Mouse (Mus musculus) embryo, embryonic 11 days (tissue): ENCODE results near the gene Cdsn.

Experiments used
- DNase-seq: peaks from one replicate; pipeline ENCODE4 v3.0.0-alpha.2; 2015

Gene Cdsn

DNA sequence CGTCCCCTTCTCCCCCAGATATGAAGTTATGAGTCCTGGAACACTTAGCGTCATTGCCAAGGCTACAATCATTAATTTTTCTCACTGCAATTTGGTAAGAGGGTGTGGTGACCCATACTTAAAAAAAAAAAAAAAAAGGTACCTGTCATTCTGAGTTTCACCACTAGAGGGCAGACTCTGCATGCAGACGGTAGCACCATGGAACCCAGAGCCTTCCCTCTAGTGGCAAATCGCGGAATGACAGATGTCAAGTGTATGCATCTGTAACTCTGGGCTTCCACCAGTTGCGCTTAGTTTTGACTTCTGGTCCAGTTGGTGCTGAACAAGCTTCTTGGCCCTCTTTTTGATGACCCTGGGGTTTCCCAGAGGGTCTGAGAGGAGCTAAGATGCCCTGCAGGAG is 26.3 kb downstream of the Cdsn start:
- DNase-seq: peak; percentile 86

DNA sequence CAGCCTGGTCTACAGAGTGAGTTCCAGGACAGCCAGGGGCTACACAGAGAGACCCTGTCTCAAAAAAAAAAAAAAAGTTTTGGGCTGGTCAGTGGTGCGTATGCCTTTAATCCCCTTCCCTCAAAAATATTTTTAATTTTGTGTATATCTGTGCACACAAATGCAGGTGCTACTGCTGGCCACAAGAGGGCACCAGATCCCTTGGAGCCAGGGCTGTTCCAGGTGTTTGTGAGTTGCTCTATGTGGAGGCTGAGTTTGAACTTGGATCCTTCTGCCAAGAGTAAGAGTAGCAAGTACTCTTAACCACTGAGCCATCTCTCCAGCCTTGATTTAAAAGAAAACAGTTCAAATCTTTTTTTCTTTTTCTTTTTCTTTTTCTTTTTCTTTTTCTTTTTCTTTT is 31.0 kb downstream of the Cdsn start:
- no peak for DNase-seq

DNA sequence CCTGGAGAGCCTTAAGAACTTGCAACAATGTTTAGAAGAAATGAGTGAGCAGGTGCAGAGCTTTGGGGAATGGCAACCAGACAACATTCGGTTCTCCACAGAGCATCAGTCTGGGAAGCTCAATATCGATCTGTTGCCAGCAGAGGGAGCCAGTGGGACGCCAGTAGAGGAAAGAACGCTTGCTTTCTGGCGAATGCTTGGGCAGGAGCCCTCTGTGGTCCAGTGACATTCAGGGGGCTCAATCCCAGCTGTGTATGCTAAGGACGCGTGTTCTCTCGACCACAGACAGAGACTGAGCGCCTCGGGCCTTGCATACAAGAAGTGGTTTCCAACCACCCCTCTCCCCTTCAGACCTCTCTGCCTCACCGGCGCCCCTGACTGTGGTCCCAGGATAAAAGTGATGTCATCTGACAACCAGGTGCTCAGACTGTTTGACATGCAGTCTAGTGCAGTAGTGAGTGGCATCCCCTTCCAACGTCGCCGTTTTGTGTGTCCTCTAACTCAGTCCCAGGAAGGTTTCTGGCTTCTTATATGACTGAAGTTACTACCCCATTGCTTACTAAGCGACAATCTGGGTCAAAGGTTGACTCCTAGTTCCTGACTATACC is 32.5 kb downstream of the Cdsn start:
- peak; percentile 89 for DNase-seq

DNA sequence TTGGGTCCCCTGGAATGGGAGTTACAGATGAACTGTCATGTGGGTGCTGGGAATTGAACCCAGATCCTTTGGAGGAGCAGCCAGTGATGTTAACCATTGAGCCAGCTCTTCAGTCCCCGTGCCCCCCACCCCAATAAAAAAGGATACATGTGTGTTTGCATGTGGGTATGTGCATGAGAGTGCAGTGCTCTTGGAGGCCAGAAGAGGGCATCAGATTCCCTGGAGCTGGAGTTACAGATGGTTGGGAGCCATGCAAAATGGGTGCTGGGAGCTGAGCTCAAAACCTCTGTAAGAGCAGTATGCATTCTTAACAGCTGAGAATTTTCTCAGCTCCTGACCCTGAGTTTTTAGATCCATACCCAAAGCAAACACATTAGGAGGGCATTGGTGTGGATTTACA is 35.4 kb downstream of the Cdsn start:
- DNase-seq: no peak

DNA sequence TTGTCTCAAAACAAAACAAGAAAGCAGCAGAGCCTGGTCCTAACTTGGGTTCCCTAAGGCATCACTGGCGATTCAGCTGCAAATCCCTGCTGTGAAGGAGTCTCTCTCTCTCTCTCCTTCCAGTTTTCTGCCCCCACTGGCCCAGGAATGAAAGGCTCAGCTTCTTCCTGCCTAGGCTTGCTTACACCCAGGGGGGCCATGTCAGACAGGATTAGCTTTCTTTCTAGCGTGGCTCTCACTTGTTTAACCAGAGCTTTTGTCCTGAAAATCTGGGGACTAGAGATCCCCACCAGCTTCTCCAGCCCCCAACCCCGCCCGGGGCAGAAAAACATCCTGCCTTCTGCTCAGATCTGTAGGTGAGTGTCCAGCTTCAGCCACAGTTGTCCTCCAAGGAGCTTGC is 36.5 kb downstream of the Cdsn start:
- DNase-seq: no peak

DNA sequence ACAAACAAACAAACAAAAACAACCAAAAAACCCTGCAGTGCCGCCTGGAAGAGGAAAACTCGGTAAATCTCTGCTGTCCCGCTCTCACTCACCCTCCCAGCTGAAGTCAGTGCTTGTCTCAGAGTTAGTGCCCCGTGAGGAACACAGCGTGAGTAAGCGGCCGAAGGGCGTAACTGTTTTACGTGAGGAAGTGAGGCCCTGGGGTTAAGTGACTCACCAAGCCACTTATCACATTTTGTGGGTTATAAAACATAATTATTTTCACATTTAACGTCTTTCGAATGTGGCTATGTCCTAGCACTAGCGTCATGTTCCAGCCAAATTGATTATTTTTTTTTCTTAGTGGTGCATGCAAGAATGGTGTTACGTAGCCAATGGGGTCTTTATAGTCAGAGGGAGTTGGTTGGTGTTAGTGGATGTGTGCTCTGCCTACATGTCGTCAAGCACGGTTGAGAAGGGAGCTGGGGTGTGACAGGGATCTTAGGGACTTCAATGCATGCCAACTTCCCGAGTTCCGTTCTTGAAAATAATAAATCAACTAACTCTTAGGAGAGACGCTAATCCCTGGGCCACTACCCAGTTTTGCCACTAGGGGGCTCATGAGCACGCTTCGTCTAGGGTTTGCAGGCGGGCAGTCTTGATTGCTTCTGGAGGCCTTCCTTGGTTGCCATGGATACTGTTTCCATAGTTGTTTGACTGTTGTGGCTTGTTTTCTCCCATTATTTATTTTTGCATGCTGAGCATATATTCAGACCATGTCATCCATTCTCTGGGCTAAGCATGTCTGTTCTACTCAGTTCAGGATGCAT is 38.7 kb downstream of the Cdsn start:
- peak; percentile 79 for DNase-seq

DNA sequence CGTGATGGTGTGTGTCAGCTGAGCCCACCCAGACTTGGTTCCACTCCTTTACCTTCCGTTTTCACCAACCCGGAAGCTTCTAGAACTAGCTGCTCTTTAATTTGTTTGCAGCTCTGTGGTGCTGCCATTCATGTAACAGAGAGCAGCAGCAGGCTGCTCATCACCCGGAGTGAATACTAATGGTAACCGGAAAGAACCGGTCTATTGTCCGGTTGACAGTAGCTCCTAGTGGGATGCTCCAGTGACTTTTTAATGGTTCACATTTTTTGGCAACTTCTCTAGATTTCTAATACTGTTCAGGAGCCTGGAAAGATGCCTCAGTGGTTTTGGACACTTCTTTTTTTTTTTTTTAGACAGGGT is 39.3 kb downstream of the Cdsn start:
- no peak for DNase-seq

DNA sequence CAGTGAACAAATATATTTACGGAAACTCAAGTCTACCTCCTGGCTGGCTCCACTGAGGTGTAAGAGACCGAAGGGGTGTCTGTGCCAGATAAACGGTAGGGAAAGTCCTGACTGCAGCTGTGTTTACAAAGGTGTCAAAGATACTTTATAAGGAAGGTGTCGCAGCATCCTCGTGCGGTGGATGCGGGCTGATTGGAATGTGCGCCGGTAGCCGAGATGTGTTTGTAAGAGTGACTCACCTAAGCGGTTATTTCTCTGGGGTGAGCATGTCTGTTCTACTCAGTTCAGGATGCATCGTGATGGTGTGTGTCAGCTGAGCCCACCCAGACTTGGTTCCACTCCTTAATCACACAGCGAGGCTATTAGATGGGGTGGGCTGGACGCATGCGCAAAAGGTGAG is 39.8 kb downstream of the Cdsn start:
- DNase-seq: no peak

DNA sequence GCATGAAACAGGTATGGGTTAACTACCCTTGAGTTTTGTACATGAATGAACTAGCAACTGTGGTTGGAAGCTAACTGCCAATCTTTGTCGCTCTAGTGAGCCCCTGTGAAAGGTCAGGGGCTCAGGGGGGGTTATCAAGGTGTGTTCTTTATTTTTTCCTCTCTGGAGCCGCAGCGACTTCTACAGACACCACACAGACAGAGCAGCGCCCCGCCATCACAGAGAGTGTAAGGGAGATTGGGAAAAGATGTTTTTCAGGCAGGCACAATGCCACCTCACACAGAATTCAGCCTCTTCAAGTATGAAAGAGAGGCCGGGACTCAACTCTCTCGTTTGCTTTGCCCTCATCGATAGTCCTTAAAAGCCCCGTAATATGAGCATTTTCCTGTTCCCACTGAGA is 40.2 kb downstream of the Cdsn start:
- no peak for DNase-seq

DNA sequence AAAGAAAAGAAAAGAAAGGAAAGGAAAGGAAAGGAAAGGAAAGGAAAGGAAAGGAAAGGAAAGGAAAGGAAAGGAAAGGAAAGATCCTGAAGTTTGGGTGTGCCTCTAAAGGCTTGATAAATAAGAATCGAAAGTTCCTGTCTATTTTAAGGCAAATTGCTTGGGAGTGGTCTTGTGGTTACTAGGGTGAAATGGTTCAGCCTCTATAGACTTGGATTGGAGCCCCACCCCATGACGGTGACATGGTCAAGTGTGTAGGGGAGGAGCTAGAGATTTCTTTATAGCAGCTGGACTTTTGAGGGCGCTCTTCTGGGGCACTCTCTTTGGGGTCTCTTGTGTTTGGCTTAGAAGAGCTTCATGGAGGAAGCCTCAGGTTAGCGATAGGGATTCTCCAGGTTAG is 41.9 kb downstream of the Cdsn start:
- DNase-seq: no peak

DNA sequence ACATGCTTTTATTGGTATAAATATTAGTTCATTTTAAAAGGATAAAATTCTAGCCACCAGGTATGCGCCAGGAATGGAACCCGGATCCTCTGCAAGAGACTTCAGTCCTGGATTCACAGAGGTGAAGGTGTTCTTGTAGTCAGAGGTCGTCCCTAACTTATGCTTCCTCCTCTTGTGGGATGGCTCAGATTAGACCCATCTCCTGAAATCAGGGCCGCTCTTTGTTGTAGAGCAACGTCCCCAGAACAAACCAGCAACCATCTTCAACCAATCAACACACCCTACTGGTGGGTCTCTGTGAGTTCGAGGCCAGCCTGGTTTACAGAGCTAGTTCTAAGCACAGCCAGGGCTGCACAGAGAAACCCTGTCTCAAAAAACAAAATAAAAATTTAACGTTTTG is 42.5 kb downstream of the Cdsn start:
- no peak for DNase-seq

DNA sequence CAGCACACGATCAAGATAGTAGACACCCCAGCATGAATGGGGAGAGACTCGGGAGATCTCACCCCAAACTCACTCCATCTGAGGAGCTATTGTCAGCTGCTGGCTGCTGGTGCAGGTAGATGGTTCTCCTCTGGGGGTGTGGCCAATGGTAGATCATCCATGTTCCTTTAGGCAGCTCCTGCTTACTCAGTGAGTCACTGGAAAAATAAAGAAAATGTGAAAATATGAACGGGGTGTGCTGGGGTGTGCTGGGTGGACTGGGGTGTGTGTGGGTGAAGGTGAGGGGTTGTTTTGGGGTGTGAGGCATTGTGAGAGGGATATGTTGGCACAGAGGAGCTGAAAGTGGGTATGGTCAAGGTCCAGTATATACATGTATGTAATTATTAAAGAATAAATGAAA is 45.5 kb downstream of the Cdsn start:
- no peak for DNase-seq

DNA sequence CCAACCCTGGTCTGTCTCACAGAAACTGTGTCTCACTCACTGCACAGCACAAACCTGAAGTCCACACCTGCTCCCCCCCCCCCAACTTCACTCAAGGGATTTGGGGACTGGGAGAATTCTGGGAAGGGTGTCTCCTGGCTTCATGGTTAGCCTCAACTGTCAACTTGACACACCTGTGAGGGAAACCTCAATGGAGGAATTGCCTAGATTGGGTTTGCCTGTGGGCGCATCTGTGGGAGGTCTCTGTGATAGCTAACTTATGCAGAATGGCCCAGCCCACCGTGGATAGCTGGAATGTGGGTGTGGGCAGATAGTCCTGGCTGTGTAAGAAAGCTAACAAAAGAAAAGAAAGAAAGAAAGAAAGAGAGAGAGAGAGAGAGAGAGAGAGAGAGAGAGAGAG is 49.3 kb downstream of the Cdsn start, which contains the start of gene Sfta2:
Sfta2 (plus strand) TSS at position 301 of the 400 bp plus-strand sequence.
- DNase-seq: no peak

DNA sequence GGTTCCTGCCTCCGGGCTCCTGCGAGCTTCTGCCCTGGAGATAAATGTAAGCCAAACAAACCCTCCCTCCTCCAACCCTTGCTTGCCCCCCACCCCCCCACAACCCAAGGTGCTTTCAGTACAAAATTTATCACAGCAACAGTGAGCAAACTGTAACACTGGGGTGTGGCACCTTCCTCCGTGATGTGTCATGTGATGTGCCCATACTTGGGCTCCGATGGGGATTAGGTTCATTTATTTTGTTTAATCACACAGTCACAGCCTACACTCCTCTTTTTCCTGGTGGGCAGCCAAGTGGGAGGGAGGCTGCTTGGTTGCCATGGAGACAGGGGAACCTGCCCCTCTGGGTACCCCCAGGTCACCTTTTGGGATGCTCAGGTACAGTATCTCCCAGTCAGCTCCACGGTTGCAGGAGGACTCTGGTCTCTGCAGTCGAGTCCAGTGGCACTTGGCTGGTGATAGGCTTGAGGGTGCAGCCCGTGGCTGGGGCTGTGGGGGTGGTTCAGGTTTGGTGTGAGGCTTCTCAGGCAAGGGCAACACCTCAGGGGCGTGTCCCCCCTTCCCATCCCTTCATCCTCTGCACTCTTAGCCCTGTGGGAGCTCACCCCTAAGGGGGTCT is 49.9 kb downstream of the Cdsn start:
- DNase-seq: no peak
